Mouse (Mus musculus) G1E (cell line): ENCODE data around the gene Vps37d.

ENCODE experiments used
- CTCF ChIP-seq: IDR thresholded peaks from 2 replicates; pipeline ENCODE4 v1.5.1; 2012; ENCODE audit warnings: low read depth, low read length, inconsistent platforms, mixed read lengths
- POLR2AphosphoS5 ChIP-seq: IDR thresholded peaks from 2 replicates; pipeline ENCODE4 v1.6.1; 2012; ENCODE audit warnings: low read depth, low read length, inconsistent platforms; ENCODE audit not compliant: insufficient replicate concordance

DNA sequence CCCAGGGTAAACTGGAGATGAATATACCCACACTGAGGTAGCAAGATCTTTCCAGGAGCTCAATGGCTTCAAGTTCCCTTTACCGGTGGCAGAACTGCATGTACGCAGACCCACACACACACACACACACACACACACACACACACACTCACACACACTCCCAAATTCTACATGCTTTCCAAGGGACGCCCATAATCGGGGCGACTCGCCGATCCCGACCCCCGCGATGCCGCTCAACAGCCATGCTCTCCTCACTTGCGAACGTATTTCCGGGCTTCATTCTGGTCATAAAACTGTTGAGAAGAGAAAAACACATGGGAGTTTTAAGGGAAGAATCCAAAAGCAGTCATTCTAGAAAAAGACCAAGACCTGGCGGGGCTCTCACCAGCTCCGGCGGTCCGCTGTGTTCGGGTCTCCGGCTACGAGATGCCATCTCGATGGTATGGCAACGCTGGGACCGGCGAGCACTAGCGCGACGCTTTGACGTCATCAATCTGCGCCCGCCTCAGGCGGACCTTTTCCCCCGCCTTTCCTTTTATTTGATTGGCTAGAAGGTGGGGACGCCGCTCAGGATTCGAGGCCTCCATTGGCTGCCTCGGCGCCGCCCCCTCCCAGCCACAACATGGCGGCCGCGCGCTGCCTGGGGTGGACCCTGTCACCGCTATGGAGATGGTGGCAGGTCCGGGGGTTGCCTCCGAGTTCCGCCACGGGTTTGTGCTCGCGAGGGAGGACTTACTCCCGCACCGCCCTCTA is 14.3 kb downstream of the Vps37d start, which contains the start of gene Dnajc30:
- no peak for TF ChIP-seq POLR2AphosphoS5
- no peak for TF ChIP-seq CTCF
